Mouse (Mus musculus): ENCODE results near the gene Tac4. TPM values are rescaled to one million over a fixed set of nuclear protein-coding genes. Genes with fewer than 3 reads are reported as not detected.

Tac4 gene
- polyA plus RNA-seq, 1 experiment from 2014 or later, result 0.12 TPM

DNA sequence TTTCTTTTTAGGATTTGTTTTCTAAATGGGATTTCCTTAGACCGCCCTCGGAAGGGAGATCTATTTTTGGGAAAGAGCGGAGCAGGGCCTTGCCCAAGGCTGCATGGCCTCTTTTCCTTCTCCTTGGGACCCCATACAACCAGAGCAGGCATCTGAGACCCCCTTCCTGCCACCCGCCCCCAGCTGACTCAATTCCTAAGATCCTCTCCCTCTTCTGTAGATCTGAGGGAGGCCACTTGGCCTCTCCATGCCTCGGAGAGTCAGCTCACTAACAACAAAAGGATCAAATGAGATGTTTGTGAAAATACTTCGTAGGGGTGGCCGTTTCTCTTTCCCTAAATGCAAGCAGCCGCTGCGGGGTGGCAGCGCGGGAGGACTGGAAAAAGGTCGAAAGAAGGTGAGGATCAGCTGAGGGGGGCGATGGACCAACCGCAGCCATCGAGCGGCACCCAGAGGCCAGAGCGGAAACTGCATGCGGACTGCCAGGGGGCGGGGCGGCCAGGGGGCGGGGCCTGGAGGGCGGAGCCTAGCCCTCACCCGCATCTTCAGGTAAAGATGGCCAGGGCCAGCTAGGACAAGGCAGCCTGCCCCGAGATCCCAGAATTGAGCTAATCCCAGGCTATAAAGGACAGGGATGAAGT is 29.5 kb upstream of the Tac4 start:
- Histone ChIP-seq H3K9ac (replicated peaks; ENCODE audit: low read length) (peak overlapping the region; percentile 45; the same call in 1 of the 2 replicates), H3K27me3 (ENCODE audit: insufficient read depth, low read length) (no peaks in the 10 kb centered on the region), H3K36me3 (ENCODE audit: insufficient read depth, low read length) (no peaks in the 10 kb centered on the region), H3K4me3 (ENCODE audit: low read length) (peak overlapping the region; percentile 12), H3K4me2 (replicated peaks; ENCODE audit: low read depth, low read length) (peak overlapping the region; percentile 51), H3K9me3 (ENCODE audit: low read length) (no peaks in the 10 kb centered on the region), H3K4me1 (ENCODE audit: insufficient read depth, low read length) (peaks cover 9% of the 10 kb centered on the region; the same call in 1 of the 2 replicates), H3K27ac (ENCODE audit: low read length) (no peak overlapping the region)
- whole genome bisulfite sequencing, result 11% methylated on average over 24 of the region's 24 CpGs
- ATAC-seq (ENCODE audit: low FRiP score, low TSS enrichment), result peak; percentile 69

GRCm38 (mm10) chr11:95232329-95232696 is 29.0 kb upstream of the Tac4 start:
- no peaks in the 10 kb centered on the region for H3K27me3 ChIP-seq (ENCODE audit: insufficient read depth, low read length)
- H3K9ac ChIP-seq (replicated peaks; ENCODE audit: low read length), result no peak overlapping the region
- 0 out of 2 replicates have a peak overlapping the region, but pooled peaks have one; percentile 12 for H3K4me3 ChIP-seq (ENCODE audit: low read length)
- peaks cover 9% of the 10 kb centered on the region; the same call in 1 of the 2 replicates for H3K4me1 ChIP-seq (ENCODE audit: insufficient read depth, low read length)
- peak overlapping the region; percentile 51; the same call in 1 of the 2 replicates for H3K4me2 ChIP-seq (replicated peaks; ENCODE audit: low read depth, low read length)
- H3K36me3 ChIP-seq (ENCODE audit: insufficient read depth, low read length), result no peaks in the 10 kb centered on the region
- H3K27ac ChIP-seq (ENCODE audit: low read length), result no peak overlapping the region
- no peaks in the 10 kb centered on the region for H3K9me3 ChIP-seq (ENCODE audit: low read length)
- ATAC-seq (ENCODE audit: low FRiP score, low TSS enrichment), result no peak
- WGBS, result 43% methylated on average over 6 of the region's 6 CpGs

DNA sequence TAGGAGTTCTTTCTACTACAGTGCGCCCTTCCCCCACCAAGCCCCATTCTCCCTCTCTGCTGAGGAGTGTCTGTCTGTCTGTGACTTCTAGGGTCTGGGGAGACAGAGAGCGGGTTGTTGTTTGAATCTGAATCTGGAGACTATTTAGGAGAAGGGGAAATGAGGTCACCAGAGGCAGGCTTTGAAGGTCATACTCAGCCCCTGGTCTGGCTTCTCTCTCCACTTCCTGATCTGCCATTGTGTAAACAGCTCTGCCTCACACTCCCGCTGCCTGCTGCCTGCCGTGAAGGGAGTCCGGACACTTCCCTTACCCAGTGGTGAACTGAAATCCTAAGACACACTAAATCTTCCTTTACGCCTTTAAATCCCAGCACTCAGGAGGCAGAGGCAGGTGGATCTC is 22.9 kb upstream of the Tac4 start:
- 56% methylated on average over 6 of the region's 6 CpGs for WGBS
- Histone ChIP-seq H3K4me2 (replicated peaks; ENCODE audit: low read depth, low read length) (no peak overlapping the region), H3K27me3 (ENCODE audit: insufficient read depth, low read length) (no peaks in the 10 kb centered on the region), H3K9ac (replicated peaks; ENCODE audit: low read length) (no peak overlapping the region), H3K9me3 (ENCODE audit: low read length) (no peaks in the 10 kb centered on the region), H3K4me1 (ENCODE audit: insufficient read depth, low read length) (no peaks in the 10 kb centered on the region), H3K27ac (ENCODE audit: low read length) (no peak overlapping the region), H3K4me3 (ENCODE audit: low read length) (no peak overlapping the region), H3K36me3 (ENCODE audit: insufficient read depth, low read length) (no peaks in the 10 kb centered on the region)
- ATAC-seq (ENCODE audit: low FRiP score, low TSS enrichment), result no peak

DNA sequence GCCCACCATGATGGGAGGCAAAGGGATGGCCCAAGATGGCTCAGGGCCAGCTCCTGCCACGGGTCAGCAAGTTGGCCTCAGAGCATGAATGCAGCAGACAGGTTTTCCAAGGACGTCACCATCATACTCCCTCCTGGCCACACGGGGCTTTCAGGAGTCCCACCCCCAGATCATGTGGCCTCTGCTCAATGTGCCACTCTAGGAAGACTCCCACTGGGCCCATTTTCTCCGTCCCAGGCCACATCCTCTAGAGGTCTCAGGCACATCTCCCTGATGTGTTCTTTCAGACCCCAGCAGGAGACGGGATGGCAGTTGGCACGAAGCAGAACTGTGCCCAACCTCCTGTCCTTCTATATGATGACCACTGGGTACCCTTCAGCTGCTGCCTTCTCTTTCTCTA is 18.7 kb upstream of the Tac4 start:
- ATAC-seq (ENCODE audit: low FRiP score, low TSS enrichment), result no peak

GRCm38 (mm10) chr11:95245456-95245855 is 15.9 kb upstream of the Tac4 start:
- no peak overlapping the region for H3K27ac ChIP-seq (ENCODE audit: low read length)
- H3K4me3 ChIP-seq (ENCODE audit: low read length), result no peak overlapping the region
- H3K9ac ChIP-seq (replicated peaks; ENCODE audit: low read length), result no peak overlapping the region
- H3K9me3 ChIP-seq (ENCODE audit: low read length), result 0 out of 2 replicates have a peak, but pooled peaks cover 4% of the 10 kb centered on the region
- no peak overlapping the region for H3K4me2 ChIP-seq (replicated peaks; ENCODE audit: low read depth, low read length)
- H3K36me3 ChIP-seq (ENCODE audit: insufficient read depth, low read length), result no peaks in the 10 kb centered on the region
- ATAC-seq (ENCODE audit: low FRiP score, low TSS enrichment), result no peak
- WGBS, result 70% methylated on average over 7 of the region's 7 CpGs
- H3K4me1 ChIP-seq (ENCODE audit: insufficient read depth, low read length), result peaks cover 7% of the 10 kb centered on the region
- H3K27me3 ChIP-seq (ENCODE audit: insufficient read depth, low read length), result no peaks in the 10 kb centered on the region

More for the DNA sequence above, 18.7 kb upstream of the Tac4 start:
- H3K9me3 ChIP-seq (ENCODE audit: low read length), result no peaks in the 10 kb centered on the region
- H3K27ac ChIP-seq (ENCODE audit: low read length), result no peak overlapping the region
- 48% methylated on average over 6 of the region's 6 CpGs for WGBS
- H3K4me1 ChIP-seq (ENCODE audit: insufficient read depth, low read length), result no peaks in the 10 kb centered on the region
- H3K4me2 ChIP-seq (replicated peaks; ENCODE audit: low read depth, low read length), result no peak overlapping the region
- H3K36me3 ChIP-seq (ENCODE audit: insufficient read depth, low read length), result no peaks in the 10 kb centered on the region
- H3K9ac ChIP-seq (replicated peaks; ENCODE audit: low read length), result no peak overlapping the region
- no peak overlapping the region for H3K4me3 ChIP-seq (ENCODE audit: low read length)
- H3K27me3 ChIP-seq (ENCODE audit: insufficient read depth, low read length), result no peaks in the 10 kb centered on the region

- H3K4me3 ChIP-seq (ENCODE audit: low read length), result no peak overlapping the region
- H3K4me2 ChIP-seq (replicated peaks; ENCODE audit: low read depth, low read length), result no peak overlapping the region
- peaks cover 7% of the 10 kb centered on the region for H3K4me1 ChIP-seq (ENCODE audit: insufficient read depth, low read length)
- no peaks in the 10 kb centered on the region for H3K27me3 ChIP-seq (ENCODE audit: insufficient read depth, low read length)
- no peak overlapping the region for H3K27ac ChIP-seq (ENCODE audit: low read length)
- H3K9ac ChIP-seq (replicated peaks; ENCODE audit: low read length), result no peak overlapping the region; the same call in 1 of the 2 replicates
- H3K9me3 ChIP-seq (ENCODE audit: low read length), result 0 out of 2 replicates have a peak, but pooled peaks cover 4% of the 10 kb centered on the region
- no peaks in the 10 kb centered on the region for H3K36me3 ChIP-seq (ENCODE audit: insufficient read depth, low read length)
- no peak for ATAC-seq (ENCODE audit: low FRiP score, low TSS enrichment)
- 57% methylated on average over 14 of the region's 14 CpGs for WGBS
Measured at GRCm38 (mm10) chr11:95247065-95247464, 14.3 kb upstream of the Tac4 start.

- WGBS, result 33% methylated on average over 10 of the region's 10 CpGs
- Histone ChIP-seq H3K27ac (ENCODE audit: low read length) (no peak overlapping the region), H3K9me3 (ENCODE audit: low read length) (0 out of 2 replicates have a peak, but pooled peaks cover 4% of the 10 kb centered on the region), H3K9ac (replicated peaks; ENCODE audit: low read length) (peak overlapping the region; percentile 39; the same call in 1 of the 2 replicates), H3K4me1 (ENCODE audit: insufficient read depth, low read length) (peaks cover 7% of the 10 kb centered on the region), H3K4me3 (ENCODE audit: low read length) (no peak overlapping the region), H3K27me3 (ENCODE audit: insufficient read depth, low read length) (no peaks in the 10 kb centered on the region), H3K36me3 (ENCODE audit: insufficient read depth, low read length) (no peaks in the 10 kb centered on the region), H3K4me2 (replicated peaks; ENCODE audit: low read depth, low read length) (no peak overlapping the region)
- ATAC-seq (ENCODE audit: low FRiP score, low TSS enrichment), result peak; percentile 49
Measured at GRCm38 (mm10) chr11:95250110-95250509, 11.2 kb upstream of the Tac4 start.

GRCm38 (mm10) chr11:95251295-95251694 is 10.0 kb upstream of the Tac4 start:
- H3K27ac ChIP-seq (ENCODE audit: low read length), result peak overlapping the region; percentile 40
- H3K36me3 ChIP-seq (ENCODE audit: insufficient read depth, low read length), result no peaks in the 10 kb centered on the region
- WGBS, result 5% methylated on average over 11 of the region's 11 CpGs
- H3K4me3 ChIP-seq (ENCODE audit: low read length), result no peak overlapping the region
- H3K9me3 ChIP-seq (ENCODE audit: low read length), result 0 out of 2 replicates have a peak, but pooled peaks cover 4% of the 10 kb centered on the region
- H3K9ac ChIP-seq (replicated peaks; ENCODE audit: low read length), result no peak overlapping the region; the same call in 1 of the 2 replicates
- no peak overlapping the region for H3K4me2 ChIP-seq (replicated peaks; ENCODE audit: low read depth, low read length)
- peaks cover 7% of the 10 kb centered on the region for H3K4me1 ChIP-seq (ENCODE audit: insufficient read depth, low read length)
- H3K27me3 ChIP-seq (ENCODE audit: insufficient read depth, low read length), result no peaks in the 10 kb centered on the region
- 0 out of 2 replicates have a peak, but pooled peaks have one; percentile 11 for ATAC-seq (ENCODE audit: low FRiP score, low TSS enrichment)

DNA sequence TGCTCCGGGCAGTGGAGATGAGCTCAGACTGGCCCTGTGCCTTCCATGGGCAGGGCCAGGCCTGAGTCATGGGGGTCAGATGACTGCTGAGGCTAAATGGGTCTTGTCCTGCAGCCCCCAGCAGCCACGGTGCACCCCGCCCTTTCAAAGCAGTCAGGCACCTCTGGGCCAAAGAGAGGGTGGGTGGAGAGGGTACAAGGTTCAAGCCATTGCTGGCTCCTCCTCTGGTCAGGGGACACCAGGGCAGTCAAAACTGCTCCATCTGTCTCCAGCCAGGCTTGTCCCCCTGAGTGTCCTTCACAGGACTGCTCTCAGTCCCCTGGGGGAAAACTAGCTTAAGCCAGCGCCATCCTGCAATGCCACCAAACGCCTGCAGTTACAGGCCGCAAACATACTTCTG is 9.2 kb upstream of the Tac4 start:
- ATAC-seq (ENCODE audit: low FRiP score, low TSS enrichment), result peak; percentile 71
- H3K4me1 ChIP-seq (ENCODE audit: insufficient read depth, low read length), result peaks cover 7% of the 10 kb centered on the region
- WGBS, result 82% methylated on average over 6 of the region's 6 CpGs

DNA sequence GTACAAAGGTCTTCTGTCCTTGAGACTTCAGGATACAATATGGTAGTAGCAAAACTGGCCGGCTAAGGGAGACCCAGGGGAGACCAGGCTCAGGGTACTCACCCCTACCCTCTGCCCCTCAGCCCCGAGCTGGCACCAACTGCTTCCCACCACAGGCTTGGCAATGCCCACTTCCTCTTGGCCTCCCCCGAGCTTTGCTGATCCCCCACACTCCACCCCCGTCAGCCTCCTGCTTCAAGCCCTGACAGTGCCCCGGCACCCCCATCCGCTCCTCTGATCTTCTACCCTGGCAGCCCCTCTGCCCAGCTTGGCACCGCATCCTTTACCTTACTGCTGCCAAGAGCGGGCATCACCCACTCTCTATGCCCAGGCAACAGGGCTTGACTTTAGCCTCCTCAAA is 7.2 kb upstream of the Tac4 start:
- Histone ChIP-seq H3K9ac (replicated peaks; ENCODE audit: low read length) (no peak overlapping the region), H3K27ac (ENCODE audit: low read length) (no peak overlapping the region), H3K4me2 (replicated peaks; ENCODE audit: low read depth, low read length) (no peak overlapping the region), H3K27me3 (ENCODE audit: insufficient read depth, low read length) (no peaks in the 10 kb centered on the region), H3K36me3 (ENCODE audit: insufficient read depth, low read length) (no peaks in the 10 kb centered on the region), H3K4me1 (ENCODE audit: insufficient read depth, low read length) (peaks cover 12% of the 10 kb centered on the region), H3K4me3 (ENCODE audit: low read length) (no peak overlapping the region), H3K9me3 (ENCODE audit: low read length) (no peaks in the 10 kb centered on the region)
- no peak for ATAC-seq (ENCODE audit: low FRiP score, low TSS enrichment)
- 80% methylated on average over 8 of the region's 8 CpGs for WGBS

More for the DNA sequence above, 9.2 kb upstream of the Tac4 start:
- Histone ChIP-seq H3K27me3 (ENCODE audit: insufficient read depth, low read length) (no peaks in the 10 kb centered on the region), H3K27ac (ENCODE audit: low read length) (peak overlapping the region; percentile 40), H3K4me2 (replicated peaks; ENCODE audit: low read depth, low read length) (no peak overlapping the region), H3K4me3 (ENCODE audit: low read length) (no peak overlapping the region), H3K36me3 (ENCODE audit: insufficient read depth, low read length) (no peaks in the 10 kb centered on the region), H3K9ac (replicated peaks; ENCODE audit: low read length) (no peak overlapping the region), H3K9me3 (ENCODE audit: low read length) (0 out of 2 replicates have a peak, but pooled peaks cover 4% of the 10 kb centered on the region)
